Comparison of ENCODE assay signal across 15 mouse cellular contexts in genomic region chr9:56629674-56630397, GRCm38 (mm10).
A peak's percentile ranks its signal among the peaks of the same experiment; 100 is the strongest.
DNase-seq lines count a peak whose midpoint lies in the region; ATAC-seq and TF ChIP-seq lines count a peak whose summit lies in the region.
"Had no signal": no experiment of that assay in that cellular context is flagged by ENCODE, and none has a peak within 500 bp of the region (broad histone marks: within the 10 kb centered on the region; RNA-seq: fewer than 3 reads in every experiment).

No protein-coding gene starts in this region.

- WGBS in embryonic facial prominence, embryonic 13.5 days: 74% methylated on average over 5 of the region's 5 CpGs
- 83% methylated on average over 5 of the region's 5 CpGs for WGBS in embryonic facial prominence, embryonic 10.5 days
- WGBS in kidney, embryonic 16.5 days: 76% methylated on average over 5 of the region's 5 CpGs
- 37% methylated on average over 5 of the region's 5 CpGs for WGBS in heart, embryonic 14.5 days

- H3K27ac ChIP-seq in embryonic facial prominence, embryonic 13.5 days: no peak overlapping the region
- no peak overlapping the region for H3K27ac ChIP-seq in embryonic facial prominence, embryonic 10.5 days (replicated peaks)
- H3K27ac ChIP-seq in kidney, embryonic 16.5 days (ENCODE audit: low read length): no peak overlapping the region
- H3K27ac ChIP-seq in MEL (ENCODE audit: control insufficient read depth, low read depth, low read length): no peak overlapping the region
- H3K27ac ChIP-seq in heart, embryonic 14.5 days (replicated peaks in 1 of 2; ENCODE audit: control insufficient read depth in 1 of 2, insufficient read depth in 1 of 2, low read depth in 2 of 2, low read length in 2 of 2): peak overlapping the region; percentile 57 to 71
- H3K27ac ChIP-seq: gastrocnemius, adult 2 months; midbrain, embryonic 15.5 days had no signal

- no peak overlapping the region for H3K4me2 ChIP-seq in embryonic facial prominence, embryonic 13.5 days
- no peak overlapping the region for H3K4me2 ChIP-seq in kidney, embryonic 16.5 days (replicated peaks; ENCODE audit: low read depth, low read length)
- no peak overlapping the region for H3K4me2 ChIP-seq in heart, embryonic 14.5 days (ENCODE audit: low read length)
- H3K4me2 ChIP-seq: midbrain, embryonic 15.5 days had no signal

- no peaks in the 10 kb centered on the region for H3K36me3 ChIP-seq in embryonic facial prominence, embryonic 13.5 days
- H3K36me3 ChIP-seq in embryonic facial prominence, embryonic 10.5 days (replicated peaks): no peaks in the 10 kb centered on the region
- H3K36me3 ChIP-seq in kidney, embryonic 16.5 days (ENCODE audit: insufficient read depth, low read length): no peaks in the 10 kb centered on the region
- H3K36me3 ChIP-seq in MEL (ENCODE audit: control insufficient read depth in 1 of 2, insufficient read depth in 2 of 2, low read length in 2 of 2): no peaks in the 10 kb centered on the region
- no peaks in the 10 kb centered on the region for H3K36me3 ChIP-seq in heart, embryonic 14.5 days (ENCODE audit: control insufficient read depth, insufficient read depth, low read length)
- H3K36me3 ChIP-seq: G1E; midbrain, embryonic 15.5 days had no signal

- peaks cover 32% of the 10 kb centered on the region for H3K4me1 ChIP-seq in embryonic facial prominence, embryonic 13.5 days
- H3K4me1 ChIP-seq in embryonic facial prominence, embryonic 10.5 days: peaks cover 21% of the 10 kb centered on the region
- H3K4me1 ChIP-seq in kidney, embryonic 16.5 days (ENCODE audit: insufficient read depth, low read length): peaks cover 24% of the 10 kb centered on the region
- H3K4me1 ChIP-seq in MEL (ENCODE audit: control insufficient read depth in 1 of 2, insufficient read depth in 2 of 2, low read length in 2 of 2): no peaks in the 10 kb centered on the region
- H3K4me1 ChIP-seq in heart, embryonic 14.5 days (ENCODE audit: control insufficient read depth in 2 of 2, insufficient read depth in 2 of 2, low read length in 2 of 2): peaks cover 25 to 42% of the 10 kb centered on the region in 2 experiments

- no peak overlapping the region for H3K9ac ChIP-seq in embryonic facial prominence, embryonic 13.5 days
- H3K9ac ChIP-seq in kidney, embryonic 16.5 days (replicated peaks; ENCODE audit: low read length): no peak overlapping the region
- no peak overlapping the region for H3K9ac ChIP-seq in MEL (ENCODE audit: control insufficient read depth, low read depth, low read length, poor library complexity, severe bottlenecking)
- no peak overlapping the region for H3K9ac ChIP-seq in heart, embryonic 14.5 days (ENCODE audit: low read length)
- H3K9ac ChIP-seq: midbrain, embryonic 15.5 days had no signal

- peaks cover 23% of the 10 kb centered on the region for H3K27me3 ChIP-seq in embryonic facial prominence, embryonic 13.5 days
- H3K27me3 ChIP-seq in embryonic facial prominence, embryonic 10.5 days (replicated peaks; ENCODE audit: low read depth, poor library complexity, severe bottlenecking): peaks cover 47% of the 10 kb centered on the region
- peaks cover 13% of the 10 kb centered on the region for H3K27me3 ChIP-seq in kidney, embryonic 16.5 days (ENCODE audit: insufficient read depth, low read length)
- no peaks in the 10 kb centered on the region for H3K27me3 ChIP-seq in MEL (ENCODE audit: control insufficient read depth in 1 of 2, insufficient read depth in 2 of 2, low read length in 2 of 2)
- peaks cover 36% of the 10 kb centered on the region for H3K27me3 ChIP-seq in heart, embryonic 14.5 days (ENCODE audit: control insufficient read depth, insufficient read depth, low read length)
- H3K27me3 ChIP-seq: midbrain, embryonic 15.5 days had no signal

- no peak for TF ChIP-seq EP300 in MEL (IDR thresholded peaks at IDR 0.05; ENCODE audit: low read depth in 1 of 2, low read length in 2 of 2)

- TF ChIP-seq POLR2A in MEL (IDR thresholded peaks at IDR 0.05; ENCODE audit: control insufficient read depth in 1 of 2, insufficient read depth in 1 of 2, low read depth in 1 of 2, low read length in 2 of 2, poor library complexity in 1 of 2): no peak

- 0 out of 2 replicates have a peak, but pooled peaks have one; percentile 33 for ATAC-seq in embryonic facial prominence, embryonic 13.5 days (ENCODE audit: insufficient number of reproducible peaks, insufficient read depth, low FRiP score, low TSS enrichment, low read depth)
- ATAC-seq in kidney, embryonic 16.5 days (ENCODE audit: low FRiP score, low TSS enrichment): 0 out of 2 replicates have a peak, but pooled peaks have one; percentile 31
- peak; percentile 91 for ATAC-seq in heart, embryonic 14.5 days (ENCODE audit: insufficient number of reproducible peaks, insufficient read depth, low FRiP score, low read depth)
- ATAC-seq: midbrain, embryonic 15.5 days had no signal

- no peak for TF ChIP-seq RAD21 in MEL (IDR thresholded peaks at IDR 0.05; ENCODE audit: low read depth, low read length)

- TF ChIP-seq CTCF in MEL (IDR thresholded peaks at IDR 0.05 in 2 of 3, conservative IDR thresholded peaks at IDR 0.05 in 1 of 3; ENCODE audit: control insufficient read depth in 1 of 3, insufficient read depth in 1 of 3, low read depth in 2 of 3, low read length in 3 of 3, poor library complexity in 1 of 3, severe bottlenecking in 1 of 3): no peak

- H3K4me3 ChIP-seq in embryonic facial prominence, embryonic 13.5 days: no peak overlapping the region
- H3K4me3 ChIP-seq in embryonic facial prominence, embryonic 10.5 days: no peak overlapping the region
- H3K4me3 ChIP-seq in kidney, embryonic 16.5 days (ENCODE audit: low read length): no peak overlapping the region
- no peak overlapping the region for H3K4me3 ChIP-seq in MEL (ENCODE audit: control insufficient read depth in 1 of 2, insufficient read depth in 1 of 2, low read depth in 2 of 2, low read length in 2 of 2)
- no peak overlapping the region for H3K4me3 ChIP-seq in heart, embryonic 14.5 days (ENCODE audit: control insufficient read depth in 1 of 2, insufficient read depth in 1 of 2, low read depth in 1 of 2, low read length in 2 of 2)
- H3K4me3 ChIP-seq: gastrocnemius, adult 2 months; midbrain, embryonic 15.5 days had no signal

- DNase-seq in embryonic facial prominence, embryonic 10.5 days (ENCODE audit: low spot score): no peak
- no peak for DNase-seq in kidney, postnatal 4 days
- peak; percentile 9 for DNase-seq in MEL (ENCODE audit: low read depth, low spot score)
- no peak for DNase-seq in thymus, postnatal 10 days (ENCODE audit: low spot score in 2 of 2)
- no peak for DNase-seq in testis, postnatal 14 days (ENCODE audit: low spot score)
- DNase-seq: cerebellum, adult 11 months; gastrocnemius, adult 2 months; kidney, adult 2 months; spleen, adult 18-20 months; thymus, adult 2 months had no signal

- no peaks in the 10 kb centered on the region for H3K79me2 ChIP-seq in MEL (ENCODE audit: control insufficient read depth, insufficient read depth, low read length, poor library complexity)

- no peaks in the 10 kb centered on the region for H3K9me3 ChIP-seq in embryonic facial prominence, embryonic 13.5 days
- no peaks in the 10 kb centered on the region for H3K9me3 ChIP-seq in embryonic facial prominence, embryonic 10.5 days
- H3K9me3 ChIP-seq in kidney, embryonic 16.5 days (ENCODE audit: low read length): no peaks in the 10 kb centered on the region
- H3K9me3 ChIP-seq in MEL (replicated peaks; ENCODE audit: insufficient read depth, low read length): no peaks in the 10 kb centered on the region
- H3K9me3 ChIP-seq in heart, embryonic 14.5 days (ENCODE audit: control insufficient read depth, low read length): no peaks in the 10 kb centered on the region
- H3K9me3 ChIP-seq: midbrain, embryonic 15.5 days had no signal

TF ChIP-seq in MEL, 35 proteins besides CTCF, POLR2A, EP300 and RAD21:
- TF ChIP-seq GABPA (IDR thresholded peaks at IDR 0.05; ENCODE audit: low read depth, low read length): no peak
- no peak for TF ChIP-seq ETS1 (IDR thresholded peaks at IDR 0.05; ENCODE audit: low read depth, low read length)
- no peak for TF ChIP-seq RCOR1 (IDR thresholded peaks at IDR 0.05; ENCODE audit: low read depth, low read length)
- no peak for TF ChIP-seq MXI1 (IDR thresholded peaks at IDR 0.05; ENCODE audit: low read depth, low read length)
- TF ChIP-seq TCF12 (IDR thresholded peaks at IDR 0.05; ENCODE audit: low read depth, low read length): no peak
- TF ChIP-seq UBTF (IDR thresholded peaks at IDR 0.05; ENCODE audit: borderline replicate concordance, insufficient read depth, low read depth, low read length): no peak
- TF ChIP-seq ELF1 (IDR thresholded peaks at IDR 0.05; ENCODE audit: low read depth, low read length): no peak

Comparison
In these comparisons a context has a peak if more than half of its experiments do, and no peak if none do; other contexts are left out.
1. ATAC-seq: peak in every context shown above with its lines; median percentile 91 in heart, embryonic 14.5 days; 33 in embryonic facial prominence, embryonic 13.5 days; 31 in kidney, embryonic 16.5 days.
2. H3K27ac ChIP-seq: peak in heart, embryonic 14.5 days (2 of 2); none in embryonic facial prominence, embryonic 13.5 days (single experiment), embryonic facial prominence, embryonic 10.5 days (single experiment), kidney, embryonic 16.5 days (single experiment) and MEL (single experiment).